Mouse (Mus musculus): ENCODE results near the gene Gjd3. TPM values are rescaled to one million over a fixed set of nuclear protein-coding genes. Genes with fewer than 3 reads are reported as not detected.

Gjd3 gene
- polyA plus RNA-seq, 1 experiment, result 0.05 TPM

DNA sequence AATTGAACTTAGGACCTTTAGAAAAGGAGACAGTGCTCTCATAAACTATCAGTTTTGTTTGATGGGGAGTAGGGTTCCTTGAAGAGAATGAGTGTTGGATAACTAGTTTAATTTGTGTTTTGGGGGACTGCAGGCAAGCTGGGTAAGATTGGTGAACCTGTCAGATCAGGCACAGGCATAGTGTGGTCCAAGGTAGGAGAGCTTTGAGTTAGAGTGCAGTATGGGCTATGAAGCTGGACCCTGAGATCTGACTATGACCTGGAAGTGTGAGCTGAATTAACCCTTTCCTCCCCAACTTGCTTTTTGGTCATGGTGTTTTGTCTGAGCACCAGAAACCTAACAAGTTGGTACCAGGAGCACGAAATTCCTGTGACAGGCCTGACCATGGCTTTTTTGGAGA lies 31.0 kb upstream of the Gjd3 start:
- TF ChIP-seq TCF3 (IDR thresholded peaks at IDR 0.05; ENCODE audit: insufficient read length, low read depth) (no peak), SRF (IDR thresholded peaks at IDR 0.05; ENCODE audit: control insufficient read depth, insufficient read length, low read depth) (no peak), POLR2AphosphoS2 (IDR thresholded peaks at IDR 0.05; ENCODE audit: insufficient read length, low read depth) (no peak)
- no peak overlapping the region for H3K4me2 ChIP-seq (ENCODE audit: low read depth)
- H3K36me3 ChIP-seq (ENCODE audit: control insufficient read depth, insufficient read depth), result peaks cover 85% of the 10 kb centered on the region
- peaks cover 9% of the 10 kb centered on the region for H3K79me2 ChIP-seq (ENCODE audit: control insufficient read depth, insufficient read depth)
- no peak overlapping the region for H3ac ChIP-seq (ENCODE audit: control insufficient read depth, insufficient read length)
- no peaks in the 10 kb centered on the region for H3K27me3 ChIP-seq (ENCODE audit: control insufficient read depth, insufficient read depth, insufficient read length)
- no peak overlapping the region for H3K4me3 ChIP-seq

GRCm38 (mm10) chr11:99010706-99011105 lies 27.9 kb upstream of the Gjd3 start:
- TF ChIP-seq POLR2A (IDR thresholded peaks at IDR 0.05; ENCODE audit: insufficient read length, low read depth), result no peak
- TF ChIP-seq USF1 (IDR thresholded peaks at IDR 0.05; ENCODE audit: low read depth), result no peak
- TF ChIP-seq MYOG (IDR thresholded peaks at IDR 0.05; ENCODE audit: control insufficient read depth in 1 of 3, insufficient read depth in 1 of 3, insufficient read length in 2 of 3, low read depth in 2 of 3), result no peak
- no peak for TF ChIP-seq MAX (IDR thresholded peaks at IDR 0.05; ENCODE audit: low read depth)
- no peak for TF ChIP-seq SRF (IDR thresholded peaks at IDR 0.05; ENCODE audit: control insufficient read depth, insufficient read length, low read depth)
- no peak for TF ChIP-seq REST (IDR thresholded peaks at IDR 0.05; ENCODE audit: insufficient read depth, insufficient read length)
- no peak for TF ChIP-seq CEBPB (IDR thresholded peaks at IDR 0.05; ENCODE audit: insufficient read depth, poor library complexity, severe bottlenecking)
- no peak for TF ChIP-seq POLR2AphosphoS2 (IDR thresholded peaks at IDR 0.05; ENCODE audit: insufficient read length, low read depth)
- TF ChIP-seq E2F4 (IDR thresholded peaks at IDR 0.05; ENCODE audit: insufficient read depth), result no peak
- TF ChIP-seq TCF3 (IDR thresholded peaks at IDR 0.05; ENCODE audit: insufficient read length, low read depth), result no peak
- TF ChIP-seq TCF12 (IDR thresholded peaks at IDR 0.05; ENCODE audit: insufficient read depth, poor library complexity, severe bottlenecking), result no peak
- TF ChIP-seq MYOD1 (IDR thresholded peaks at IDR 0.05; ENCODE audit: control insufficient read depth in 1 of 3, insufficient read length in 2 of 3, low read depth in 2 of 3), result no peak
- Histone ChIP-seq H3K79me2 (ENCODE audit: control insufficient read depth, insufficient read depth) (no peaks in the 10 kb centered on the region), H3ac (ENCODE audit: control insufficient read depth, insufficient read length) (no peak overlapping the region)

GRCm38 (mm10) chr11:99010124-99010523 lies 27.3 kb upstream of the Gjd3 start:
- Histone ChIP-seq H3ac (ENCODE audit: control insufficient read depth, insufficient read length) (no peak overlapping the region), H3K36me3 (ENCODE audit: control insufficient read depth, insufficient read depth) (peaks cover 73% of the 10 kb centered on the region), H3K4me3 (no peak overlapping the region), H3K4me2 (ENCODE audit: low read depth) (no peak overlapping the region), H3K27me3 (ENCODE audit: control insufficient read depth, insufficient read depth, insufficient read length) (no peaks in the 10 kb centered on the region), H3K79me2 (ENCODE audit: control insufficient read depth, insufficient read depth) (no peaks in the 10 kb centered on the region)
- TF ChIP-seq E2F4 (IDR thresholded peaks at IDR 0.05; ENCODE audit: insufficient read depth) (no peak), MAX (IDR thresholded peaks at IDR 0.05; ENCODE audit: low read depth) (no peak), SRF (IDR thresholded peaks at IDR 0.05; ENCODE audit: control insufficient read depth, insufficient read length, low read depth) (no peak), TCF12 (IDR thresholded peaks at IDR 0.05; ENCODE audit: insufficient read depth, poor library complexity, severe bottlenecking) (no peak), POLR2AphosphoS2 (IDR thresholded peaks at IDR 0.05; ENCODE audit: insufficient read length, low read depth) (no peak), REST (IDR thresholded peaks at IDR 0.05; ENCODE audit: insufficient read depth, insufficient read length) (no peak), MYOD1 (IDR thresholded peaks at IDR 0.05; ENCODE audit: control insufficient read depth in 1 of 3, insufficient read length in 2 of 3, low read depth in 2 of 3) (no peak), CEBPB (IDR thresholded peaks at IDR 0.05; ENCODE audit: insufficient read depth, poor library complexity, severe bottlenecking) (no peak), USF1 (IDR thresholded peaks at IDR 0.05; ENCODE audit: low read depth) (no peak), POLR2A (IDR thresholded peaks at IDR 0.05; ENCODE audit: insufficient read length, low read depth) (no peak), MYOG (IDR thresholded peaks at IDR 0.05; ENCODE audit: control insufficient read depth in 1 of 3, insufficient read depth in 1 of 3, insufficient read length in 2 of 3, low read depth in 2 of 3) (no peak), TCF3 (IDR thresholded peaks at IDR 0.05; ENCODE audit: insufficient read length, low read depth) (no peak)

More at GRCm38 (mm10) chr11:99010706-99011105, 27.9 kb upstream of the Gjd3 start:
- H3K27me3 ChIP-seq (ENCODE audit: control insufficient read depth, insufficient read depth, insufficient read length), result no peaks in the 10 kb centered on the region
- no peak overlapping the region for H3K4me3 ChIP-seq
- no peak overlapping the region for H3K4me2 ChIP-seq (ENCODE audit: low read depth)
- H3K36me3 ChIP-seq (ENCODE audit: control insufficient read depth, insufficient read depth), result peaks cover 73% of the 10 kb centered on the region

DNA sequence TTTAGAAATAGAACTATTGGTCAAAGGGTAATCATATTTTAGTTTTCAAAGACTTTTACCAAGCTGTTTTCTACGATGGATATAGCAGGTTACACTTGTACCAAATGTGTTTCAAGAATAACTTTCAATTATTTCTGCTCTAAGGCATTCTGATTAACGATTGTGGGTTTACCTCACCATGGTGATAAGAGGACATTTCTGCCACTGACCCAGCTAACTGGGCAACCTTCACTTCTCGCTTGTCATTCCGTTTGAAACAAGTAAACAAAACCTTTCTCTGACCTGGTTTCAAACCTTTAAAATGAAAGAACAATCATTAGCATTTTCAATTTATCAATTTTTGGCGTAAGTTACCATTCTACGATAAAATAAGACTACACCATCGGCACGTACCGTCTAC lies 24.0 kb upstream of the Gjd3 start:
- Histone ChIP-seq H3K79me2 (ENCODE audit: control insufficient read depth, insufficient read depth) (no peaks in the 10 kb centered on the region), H3K4me2 (ENCODE audit: low read depth) (no peak overlapping the region), H3K27me3 (ENCODE audit: control insufficient read depth, insufficient read depth, insufficient read length) (no peaks in the 10 kb centered on the region), H3ac (ENCODE audit: control insufficient read depth, insufficient read length) (no peak overlapping the region), H3K36me3 (ENCODE audit: control insufficient read depth, insufficient read depth) (peaks cover 67% of the 10 kb centered on the region), H3K4me3 (no peak overlapping the region)
- no peak for TF ChIP-seq TCF3 (IDR thresholded peaks at IDR 0.05; ENCODE audit: insufficient read length, low read depth)
- TF ChIP-seq POLR2AphosphoS2 (IDR thresholded peaks at IDR 0.05; ENCODE audit: insufficient read length, low read depth), result no peak
- TF ChIP-seq SRF (IDR thresholded peaks at IDR 0.05; ENCODE audit: control insufficient read depth, insufficient read length, low read depth), result no peak
- no peak for TF ChIP-seq POLR2A (IDR thresholded peaks at IDR 0.05; ENCODE audit: insufficient read length, low read depth)
- TF ChIP-seq MAX (IDR thresholded peaks at IDR 0.05; ENCODE audit: low read depth), result no peak
- no peak for TF ChIP-seq E2F4 (IDR thresholded peaks at IDR 0.05; ENCODE audit: insufficient read depth)
- no peak for TF ChIP-seq MYOD1 (IDR thresholded peaks at IDR 0.05; ENCODE audit: control insufficient read depth in 1 of 3, insufficient read length in 2 of 3, low read depth in 2 of 3)
- TF ChIP-seq CEBPB (IDR thresholded peaks at IDR 0.05; ENCODE audit: insufficient read depth, poor library complexity, severe bottlenecking), result no peak
- no peak for TF ChIP-seq MYOG (IDR thresholded peaks at IDR 0.05; ENCODE audit: control insufficient read depth in 1 of 3, insufficient read depth in 1 of 3, insufficient read length in 2 of 3, low read depth in 2 of 3)
- no peak for TF ChIP-seq USF1 (IDR thresholded peaks at IDR 0.05; ENCODE audit: low read depth)
- no peak for TF ChIP-seq TCF12 (IDR thresholded peaks at IDR 0.05; ENCODE audit: insufficient read depth, poor library complexity, severe bottlenecking)
- TF ChIP-seq REST (IDR thresholded peaks at IDR 0.05; ENCODE audit: insufficient read depth, insufficient read length), result no peak

DNA sequence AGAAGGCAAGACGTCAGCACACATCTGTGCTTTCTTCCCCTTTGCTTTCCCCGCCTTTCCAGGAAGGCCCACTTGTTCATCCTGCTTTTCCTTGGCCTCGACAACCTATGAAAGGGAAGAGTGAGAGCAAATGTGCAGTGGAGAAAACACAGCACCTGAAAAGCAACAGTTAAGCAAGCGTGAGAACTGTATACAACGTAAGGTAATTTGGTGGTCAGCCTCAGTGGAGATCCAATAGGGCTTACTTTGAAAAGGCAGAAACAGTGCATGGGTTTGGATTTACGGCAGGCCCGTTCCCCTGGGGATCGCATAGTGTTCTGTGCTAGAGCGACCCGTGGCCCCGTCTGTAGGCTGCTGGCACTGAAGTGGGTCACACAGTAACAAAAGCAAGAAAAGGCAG lies 16.4 kb upstream of the Gjd3 start:
- no peaks in the 10 kb centered on the region for H3K27me3 ChIP-seq (ENCODE audit: control insufficient read depth, insufficient read depth, insufficient read length)
- TF ChIP-seq USF1 (IDR thresholded peaks at IDR 0.05; ENCODE audit: low read depth) (no peak), TCF12 (IDR thresholded peaks at IDR 0.05; ENCODE audit: insufficient read depth, poor library complexity, severe bottlenecking) (no peak)
- no peak overlapping the region for H3K4me2 ChIP-seq (ENCODE audit: low read depth)
- H3ac ChIP-seq (ENCODE audit: control insufficient read depth, insufficient read length), result no peak overlapping the region
- H3K79me2 ChIP-seq (ENCODE audit: control insufficient read depth, insufficient read depth), result no peaks in the 10 kb centered on the region
- H3K4me3 ChIP-seq, result no peak overlapping the region
- H3K36me3 ChIP-seq (ENCODE audit: control insufficient read depth, insufficient read depth), result peaks cover 47% of the 10 kb centered on the region

Measured in myocyte (in vitro differentiated cells).